Mouse (Mus musculus) liver, embryonic 16.5 days (tissue): Measurements from ENCODE around the gene Tmem80. TPM values are rescaled to one million over a fixed set of nuclear protein-coding genes. Genes with fewer than 3 reads are reported as not detected.
A peak's percentile ranks its signal among the peaks of the same experiment; 100 is the strongest.

Experiments used
- ATAC-seq: fragments of 200-750 bp; cut with Nextera tagmentation; 2 replicates; pipeline ENCODE4 v1.8.0; 2017; ENCODE audit warnings: low read depth, mild to moderate bottlenecking, moderate number of reproducible peaks, moderate library complexity
- H3K27ac ChIP-seq: fragments of 300-500 bp; sonication (generic); 2 replicates; pipeline ENCODE4 v1.5.1; 2014; ENCODE audit warnings: mild to moderate bottlenecking, low read length
- H3K27me3 ChIP-seq: fragments of 300-500 bp; sonication (generic); 2 replicates; pipeline ENCODE4 v1.6.1; 2014; ENCODE audit warnings: low read depth, low read length, mixed read lengths; ENCODE audit not compliant: control insufficient read depth, insufficient read depth
- H3K36me3 ChIP-seq: fragments of 300-500 bp; sonication (generic); 2 replicates; pipeline ENCODE4 v1.6.1; 2014; ENCODE audit warnings: mild to moderate bottlenecking; ENCODE audit not compliant: control insufficient read depth, insufficient read depth
- H3K4me1 ChIP-seq: fragments of 300-500 bp; sonication (generic); 2 replicates; pipeline ENCODE4 v1.6.1; 2014; ENCODE audit warnings: low read depth, low read length, mixed read lengths; ENCODE audit not compliant: control insufficient read depth
- H3K4me2 ChIP-seq: fragments of 300-500 bp; sonication (generic); 2 replicates; pipeline ENCODE4 v1.6.1; 2014; ENCODE audit warnings: low read depth, low read length, mixed read lengths
- H3K4me3 ChIP-seq: fragments of 300-500 bp; sonication (generic); 2 replicates; pipeline ENCODE4 v1.5.1; 2014; ENCODE audit warnings: low read depth, mild to moderate bottlenecking, low read length
- H3K9ac ChIP-seq: fragments of 300-500 bp; sonication (generic); 2 replicates; pipeline ENCODE4 v1.6.1; 2014; ENCODE audit warnings: low read depth, low read length
- H3K9me3 ChIP-seq: fragments of 300-500 bp; sonication (generic); replicated peaks from 2 replicates; pipeline ENCODE4 v1.6.1; 2016; ENCODE audit warnings: low read length; ENCODE audit not compliant: control insufficient read depth
- WGBS: fragments of 180-500 bp; shearing (Covaris S2); extraction: QIAGEN DNeasy Blood & Tissue Kit; methylation state at CpG from one replicate; pipeline ENCODE4 v1.1.7; 2014; ENCODE audit not compliant: insufficient replicate concordance; 5-methylcytosine and 5-hydroxymethylcytosine counted together
- polyA plus RNA-seq: library from polyadenylated mRNA; unstranded; fragments of >200 nt; fragmentation: Nextera tagmentation; extraction: Ambion mirVana; gene quantifications from 2 replicates; pipeline ENCODE4 v1.2.1, GENCODE M21; 2015

Tmem80 gene
- polyA plus RNA-seq, 1 experiment from 2014 or later, result 13.9 TPM

DNA sequence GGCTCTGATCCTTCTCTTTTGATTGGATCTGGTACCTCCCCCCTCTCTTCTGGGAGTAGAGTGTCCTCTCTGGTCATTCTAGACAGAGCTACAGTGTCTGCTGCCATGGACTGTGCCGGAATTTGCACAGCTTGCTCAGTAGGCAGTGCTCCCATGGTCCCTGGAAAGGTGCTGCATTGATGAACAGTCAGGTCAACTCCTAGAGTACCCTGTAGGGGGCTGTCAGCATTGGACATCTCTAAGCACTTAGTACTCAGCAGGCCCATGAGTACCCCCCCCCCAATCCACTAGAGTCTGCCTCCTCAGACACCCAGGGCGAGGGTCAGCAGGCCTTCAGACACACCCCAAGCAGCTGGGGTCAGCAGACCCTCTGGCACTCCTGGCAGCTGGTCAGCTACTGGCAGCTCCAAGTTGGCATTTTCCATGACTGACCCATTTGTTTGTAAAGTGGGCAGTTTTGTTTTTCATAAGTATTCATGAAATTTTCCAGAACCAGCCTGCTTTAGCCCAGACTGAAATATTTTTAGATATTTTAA, 7.6 kb downstream of the Tmem80 start:
- Histone ChIP-seq H3K27ac (no peak overlapping the region), H3K36me3 (peaks cover 3% of the 10 kb centered on the region), H3K27me3 (no peaks in the 10 kb centered on the region), H3K9me3 (no peaks in the 10 kb centered on the region), H3K4me3 (no peak overlapping the region), H3K4me1 (peaks cover 12% of the 10 kb centered on the region), H3K9ac (no peak overlapping the region), H3K4me2 (no peak overlapping the region)
- ATAC-seq, result no peak
- WGBS, result 71% methylated on average over 2 of the region's 2 CpGs

DNA sequence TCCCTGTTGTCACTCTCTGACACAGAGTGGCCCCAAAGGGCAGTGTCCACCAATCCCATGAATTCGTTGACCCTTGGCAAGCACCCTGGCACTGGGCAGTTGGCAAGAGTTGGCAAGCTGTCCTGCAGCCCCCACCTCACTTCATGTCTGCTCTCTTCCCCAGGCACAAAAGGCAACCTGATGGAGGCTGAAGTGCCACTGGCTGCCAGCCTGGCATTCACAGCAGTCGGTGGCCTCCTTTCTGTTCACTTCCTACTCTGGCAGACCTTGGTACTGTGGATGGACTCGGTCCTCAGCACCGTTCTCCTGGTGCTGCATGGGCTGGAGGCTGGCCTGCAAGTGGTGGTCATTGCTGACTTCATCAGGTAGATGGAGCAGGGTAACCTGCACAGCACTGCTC, 8.1 kb downstream of the Tmem80 start:
- 76% methylated on average over 4 of the region's 4 CpGs for WGBS
- no peak for ATAC-seq

DNA sequence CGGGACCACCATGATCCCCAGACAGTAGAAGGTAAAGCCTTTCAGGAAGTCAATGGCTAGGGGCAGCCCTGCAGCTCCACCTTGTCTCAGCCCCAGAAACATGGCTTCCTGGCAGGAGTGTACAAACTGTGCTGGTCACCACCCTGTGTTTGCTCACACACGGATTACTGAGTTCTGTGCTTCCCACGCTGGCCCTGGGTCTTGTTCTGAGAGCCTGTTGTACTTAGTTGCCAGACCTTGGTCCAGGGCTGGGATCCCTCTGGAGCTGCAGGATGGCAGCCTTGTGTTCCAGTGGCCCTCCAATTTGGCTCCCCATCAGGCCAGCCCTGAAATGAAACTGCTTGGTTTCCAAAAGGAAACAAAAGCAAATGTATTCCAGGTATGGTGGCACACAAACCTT, 8.8 kb downstream of the Tmem80 start:
- Histone ChIP-seq H3K27ac (no peak overlapping the region), H3K27me3 (no peaks in the 10 kb centered on the region), H3K4me1 (peaks cover 12% of the 10 kb centered on the region), H3K36me3 (peaks cover 3% of the 10 kb centered on the region), H3K9ac (no peak overlapping the region), H3K4me3 (no peak overlapping the region), H3K4me2 (no peak overlapping the region), H3K9me3 (no peaks in the 10 kb centered on the region)
- ATAC-seq, result no peak
- WGBS, result 69% methylated on average over 3 of the region's 3 CpGs

More for the DNA sequence above, 8.1 kb downstream of the Tmem80 start:
- no peak overlapping the region for H3K9ac ChIP-seq
- peaks cover 3% of the 10 kb centered on the region for H3K36me3 ChIP-seq
- H3K4me1 ChIP-seq, result peaks cover 12% of the 10 kb centered on the region
- no peak overlapping the region for H3K4me2 ChIP-seq
- no peak overlapping the region for H3K4me3 ChIP-seq
- H3K9me3 ChIP-seq, result no peaks in the 10 kb centered on the region
- H3K27me3 ChIP-seq, result no peaks in the 10 kb centered on the region
- no peak overlapping the region for H3K27ac ChIP-seq

DNA sequence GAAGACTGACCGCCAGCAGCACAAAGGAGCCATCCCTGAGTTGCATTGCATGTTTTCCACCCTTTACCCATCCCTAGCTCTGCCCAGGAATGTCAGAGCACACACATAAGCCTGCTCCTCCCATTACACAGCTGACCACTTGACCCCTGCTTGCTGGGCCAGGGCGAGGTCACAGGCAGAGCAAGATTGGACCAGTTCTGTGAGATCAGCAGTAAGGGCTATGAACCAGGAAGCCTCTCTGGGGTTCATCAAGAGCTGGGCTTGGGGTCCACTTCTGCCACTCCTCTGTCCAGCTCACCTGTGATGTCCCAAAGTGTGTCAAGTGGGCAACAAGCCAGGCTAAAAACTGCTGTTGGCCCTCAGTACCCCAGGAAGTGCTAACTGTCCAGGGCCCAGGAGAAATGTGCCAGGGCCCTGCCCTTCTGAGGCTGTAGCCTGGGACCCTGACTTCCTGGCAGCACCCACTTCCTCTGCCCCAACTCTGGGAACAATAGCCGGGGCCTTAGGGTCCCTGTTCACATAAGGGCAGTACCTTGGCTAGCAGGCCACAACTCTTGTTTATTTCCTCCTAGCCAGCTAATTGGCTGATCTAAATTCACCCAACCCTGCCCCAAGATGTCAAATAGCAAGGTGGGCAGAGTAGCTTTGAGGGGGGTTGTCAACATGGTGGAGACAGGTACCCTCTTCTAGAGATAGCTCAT, 10.3 kb downstream of the Tmem80 start:
- H3K36me3 ChIP-seq, result peaks cover 3% of the 10 kb centered on the region
- no peak overlapping the region for H3K27ac ChIP-seq
- peaks cover 14% of the 10 kb centered on the region for H3K4me1 ChIP-seq
- no peaks in the 10 kb centered on the region for H3K27me3 ChIP-seq
- ATAC-seq, result no peak
- H3K4me2 ChIP-seq, result peak overlapping the region; percentile 57
- no peak overlapping the region for H3K9ac ChIP-seq
- no peaks in the 10 kb centered on the region for H3K9me3 ChIP-seq
- H3K4me3 ChIP-seq, result no peak overlapping the region
- WGBS, result 58% methylated on average over 3 of the region's 3 CpGs

DNA sequence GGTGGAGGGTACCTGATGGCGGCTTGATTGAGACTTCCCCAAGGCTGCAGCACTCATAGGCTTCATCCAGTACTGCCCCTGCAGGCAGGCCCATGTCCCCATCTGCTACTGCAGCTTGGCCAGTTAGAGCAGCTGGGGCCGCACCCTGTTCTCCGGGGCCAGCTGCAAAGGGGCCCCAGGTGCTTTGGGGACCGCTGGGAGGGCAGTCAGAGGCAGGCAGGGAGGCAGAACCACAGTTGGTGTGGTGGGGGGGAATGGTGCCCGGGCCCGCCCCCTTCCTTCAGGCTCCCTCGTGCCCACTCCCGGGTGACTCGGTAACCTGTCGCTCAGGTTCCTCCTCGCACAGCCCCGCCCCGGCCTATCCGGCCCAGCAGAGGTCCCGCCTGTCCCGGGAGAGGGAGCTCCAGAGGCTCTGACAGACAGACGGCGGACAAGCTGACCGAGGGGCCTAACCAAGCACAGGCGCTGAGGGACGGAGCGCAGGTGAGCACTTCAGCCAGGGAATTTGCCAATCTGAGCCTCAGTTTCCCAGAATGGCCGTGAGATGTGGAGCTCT, 11.1 kb downstream of the Tmem80 start, which contains the start of gene Eps8l2:
Gene Eps8l2 (plus strand): TSS at position 305 of the 556 bp plus-strand sequence.
- Histone ChIP-seq H3K36me3 (peaks cover 3% of the 10 kb centered on the region; the same call in 1 of the 2 replicates), H3K27ac (peak within 1 kb of the TSS; percentile 89), H3K27me3 (no peaks in the 10 kb centered on the region), H3K4me1 (peaks cover 14% of the 10 kb centered on the region), H3K9ac (peak within 1 kb of the TSS; percentile 58), H3K4me2 (peak within 1 kb of the TSS; percentile 57), H3K4me3 (peak within 1 kb of the TSS; percentile 50), H3K9me3 (no peaks in the 10 kb centered on the region)
- ATAC-seq, result peak; percentile 58
- 6% methylated on average over 23 of the region's 23 CpGs for WGBS

DNA sequence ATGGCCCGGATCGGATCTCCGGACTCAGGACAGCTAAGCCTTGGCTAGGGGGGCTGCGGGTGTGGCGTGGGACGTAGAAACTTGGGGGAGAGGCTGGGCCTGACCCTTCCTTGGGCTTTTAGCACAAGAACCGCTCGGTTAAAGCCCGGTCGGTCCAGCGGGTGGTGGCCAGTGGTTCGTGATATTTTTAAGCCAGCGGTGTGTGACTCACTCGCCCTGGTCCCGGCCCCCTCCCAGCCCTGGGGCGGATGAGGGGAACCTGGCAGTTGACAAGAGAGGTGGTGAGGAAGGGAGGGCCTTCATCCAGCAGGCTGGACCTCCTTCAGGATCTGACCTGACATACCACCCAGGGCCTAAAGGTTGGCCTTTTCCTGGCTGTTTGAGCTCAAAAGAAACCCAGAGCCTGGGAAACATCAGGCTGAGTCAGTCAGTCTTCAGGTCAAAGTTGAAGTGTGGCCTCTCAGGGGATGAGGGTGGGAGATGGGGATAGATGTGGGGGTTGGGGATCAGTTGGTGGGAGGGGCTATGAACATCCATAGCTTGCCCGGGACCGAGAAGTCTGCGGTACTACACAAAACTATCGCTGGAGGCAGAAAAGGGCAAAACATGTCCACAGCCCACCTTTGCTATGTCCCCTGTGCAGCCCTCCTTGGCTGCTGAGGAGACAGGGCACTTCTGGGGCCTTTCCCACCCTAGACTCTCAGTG, 11.8 kb downstream of the Tmem80 start:
- no peaks in the 10 kb centered on the region for H3K9me3 ChIP-seq
- no peak for ATAC-seq
- 47% methylated on average over 20 of the region's 20 CpGs for WGBS
- peak overlapping the region; percentile 89 for H3K27ac ChIP-seq
- no peaks in the 10 kb centered on the region for H3K36me3 ChIP-seq
- H3K4me2 ChIP-seq, result peak overlapping the region; percentile 57
- H3K27me3 ChIP-seq, result no peaks in the 10 kb centered on the region
- peaks cover 14% of the 10 kb centered on the region for H3K4me1 ChIP-seq
- peak overlapping the region; percentile 58 for H3K9ac ChIP-seq
- peak overlapping the region; percentile 50 for H3K4me3 ChIP-seq

DNA sequence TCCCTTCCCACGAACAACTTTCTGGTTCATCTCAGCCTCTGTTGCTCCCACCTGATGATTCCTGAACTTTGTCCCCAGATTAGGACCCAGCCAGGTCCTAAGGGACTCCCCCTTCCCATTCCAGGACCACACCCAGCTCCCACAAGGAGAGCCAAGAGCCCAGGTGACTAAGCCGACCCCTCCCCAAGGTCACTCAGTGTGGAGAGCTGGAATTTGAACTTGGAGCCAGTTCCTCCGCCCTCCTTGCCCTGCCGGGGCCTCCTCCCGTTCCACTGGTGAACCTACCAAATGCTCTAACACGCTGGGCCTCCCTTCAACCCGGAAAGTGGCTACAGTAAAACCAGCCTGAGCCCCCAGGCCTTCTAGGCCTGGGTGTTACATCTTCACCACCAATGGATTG, 12.5 kb downstream of the Tmem80 start:
- Histone ChIP-seq H3K36me3 (no peaks in the 10 kb centered on the region), H3K4me3 (peak overlapping the region; percentile 50), H3K4me1 (peaks cover 14% of the 10 kb centered on the region), H3K9me3 (no peaks in the 10 kb centered on the region), H3K9ac (peak overlapping the region; percentile 10), H3K27me3 (no peaks in the 10 kb centered on the region), H3K27ac (peak overlapping the region; percentile 89), H3K4me2 (peak overlapping the region; percentile 57)
- 75% methylated on average over 7 of the region's 7 CpGs for WGBS
- no peak for ATAC-seq

DNA sequence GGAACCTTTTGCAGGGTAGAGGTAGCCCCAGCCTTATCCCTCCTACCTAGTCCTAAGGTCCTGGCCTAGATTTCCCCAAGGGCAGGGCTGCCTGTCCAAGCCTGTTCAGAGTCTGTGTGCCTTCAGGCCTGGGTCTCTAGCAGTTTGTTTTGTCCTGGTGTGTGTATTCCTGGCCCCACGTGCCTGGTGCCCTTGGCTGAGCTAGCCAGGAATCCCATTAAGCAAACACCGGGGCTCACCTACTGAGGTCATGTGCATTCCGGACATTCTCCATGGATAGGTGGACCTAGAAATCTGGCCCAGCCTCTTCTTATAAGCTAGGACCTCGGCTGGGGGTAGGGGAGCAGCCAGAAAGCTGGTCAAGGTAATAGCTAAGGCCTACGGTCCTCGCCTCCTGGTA, 12.9 kb downstream of the Tmem80 start:
- ATAC-seq, result peak; percentile 79
- H3K9me3 ChIP-seq, result no peaks in the 10 kb centered on the region
- no peaks in the 10 kb centered on the region for H3K36me3 ChIP-seq
- no peaks in the 10 kb centered on the region for H3K27me3 ChIP-seq
- peak overlapping the region; percentile 89 for H3K27ac ChIP-seq
- peak overlapping the region; percentile 10 for H3K9ac ChIP-seq
- peak overlapping the region; percentile 57 for H3K4me2 ChIP-seq
- WGBS, result 60% methylated on average over 6 of the region's 6 CpGs
- H3K4me1 ChIP-seq, result peaks cover 14% of the 10 kb centered on the region
- H3K4me3 ChIP-seq, result peak overlapping the region; percentile 50
